Mouse (Mus musculus): Measurements from ENCODE around the gene Kif3c. TPM values are rescaled to one million over a fixed set of nuclear protein-coding genes. Genes with fewer than 3 reads are reported as not detected.

Gene Kif3c
- polyA plus RNA-seq, 1 experiment from 2014 or later = 77.9 TPM

DNA sequence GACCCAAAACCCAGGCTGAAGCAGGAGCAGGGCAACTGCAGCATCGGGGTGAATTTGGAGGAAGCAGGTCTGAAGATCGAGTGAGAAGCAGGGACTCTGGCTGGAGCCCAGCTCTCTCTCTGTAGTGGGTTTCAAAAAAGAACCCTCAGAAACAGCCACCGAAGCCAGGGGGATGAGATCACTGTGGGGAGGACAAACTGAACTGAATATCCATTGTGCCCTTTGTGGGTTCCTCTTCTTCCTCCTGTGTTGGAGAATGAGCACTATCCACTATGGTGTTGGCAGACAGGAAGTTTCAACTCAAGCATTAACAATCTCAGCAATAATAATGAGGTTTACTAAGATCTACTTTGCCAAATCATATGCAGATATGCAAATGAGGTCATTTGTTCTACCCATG is 7.1 kb downstream of the Kif3c start:
- Histone ChIP-seq H3K4me2 (replicated peaks) (peak overlapping the region; percentile 75), H3K4me1 (replicated peaks) (peaks cover 76% of the 10 kb centered on the region), H3K27me3 (no peaks in the 10 kb centered on the region), H3K36me3 (peaks cover 37% of the 10 kb centered on the region), H3K9ac (replicated peaks) (peak overlapping the region; percentile 64), H3K4me3 (replicated peaks) (peak overlapping the region; percentile 76), H3K27ac (peak overlapping the region; percentile 75; the same call in 1 of the 2 replicates), H3K9me3 (peaks cover 2% of the 10 kb centered on the region; the same call in 1 of the 2 replicates)
- 37% methylated on average over 3 of the region's 3 CpGs for WGBS
- peak; percentile 21; the same call in 1 of the 2 replicates for ATAC-seq

DNA sequence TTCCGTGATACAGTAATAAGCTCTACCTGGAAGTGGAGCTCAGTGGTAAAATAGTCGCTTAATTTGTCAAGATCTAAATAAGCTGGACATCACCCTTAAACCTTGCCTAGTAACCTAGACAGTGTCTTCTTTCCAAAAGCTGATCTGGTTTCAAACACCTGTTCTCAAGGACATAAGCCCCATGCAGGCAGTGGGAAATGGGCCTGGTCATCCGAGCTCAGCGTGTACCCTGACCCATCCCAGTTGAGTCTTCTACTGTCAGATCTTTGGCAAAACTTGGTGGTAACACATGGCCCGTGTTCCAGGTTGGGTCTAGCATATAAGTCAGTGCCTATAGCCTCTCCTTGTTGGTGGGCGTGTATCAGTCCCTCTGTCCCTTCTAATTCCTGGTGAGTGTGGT is 8.6 kb downstream of the Kif3c start:
- WGBS = 95% methylated on average over 6 of the region's 6 CpGs
- no peak overlapping the region for H3K27ac ChIP-seq
- H3K4me2 ChIP-seq (replicated peaks) = no peak overlapping the region
- no peak for ATAC-seq
- H3K4me1 ChIP-seq (replicated peaks) = peaks cover 66% of the 10 kb centered on the region
- peaks cover 36% of the 10 kb centered on the region for H3K36me3 ChIP-seq
- no peaks in the 10 kb centered on the region for H3K9me3 ChIP-seq
- H3K27me3 ChIP-seq = no peaks in the 10 kb centered on the region
- no peak overlapping the region for H3K9ac ChIP-seq (replicated peaks)
- H3K4me3 ChIP-seq (replicated peaks) = no peak overlapping the region

DNA sequence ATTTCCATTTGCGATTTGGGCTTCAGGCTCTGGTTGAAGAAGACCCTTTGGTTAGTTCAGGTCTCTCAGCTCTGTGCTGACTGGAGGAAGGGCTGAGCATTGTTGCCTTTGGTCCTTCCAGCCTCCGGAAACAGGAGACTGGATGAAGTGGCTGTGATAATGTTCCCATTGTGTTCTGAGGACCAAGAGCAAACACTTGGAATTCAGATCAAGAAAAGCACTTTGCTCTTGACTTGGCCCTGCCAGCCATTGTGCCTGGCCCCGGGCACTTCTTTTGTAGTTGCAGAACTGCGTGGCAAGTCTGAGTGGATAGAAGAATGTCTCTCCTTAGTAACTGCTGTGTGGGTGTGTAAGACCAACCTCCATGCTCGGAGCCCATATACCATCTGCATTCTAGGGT is 9.6 kb downstream of the Kif3c start:
- ATAC-seq = no peak
- Histone ChIP-seq H3K4me2 (replicated peaks) (no peak overlapping the region), H3K4me3 (replicated peaks) (no peak overlapping the region), H3K36me3 (peaks cover 45% of the 10 kb centered on the region), H3K4me1 (replicated peaks) (peaks cover 59% of the 10 kb centered on the region), H3K27me3 (no peaks in the 10 kb centered on the region), H3K9me3 (no peaks in the 10 kb centered on the region), H3K27ac (no peak overlapping the region), H3K9ac (replicated peaks) (no peak overlapping the region)
- WGBS = 74% methylated on average over 5 of the region's 5 CpGs

DNA sequence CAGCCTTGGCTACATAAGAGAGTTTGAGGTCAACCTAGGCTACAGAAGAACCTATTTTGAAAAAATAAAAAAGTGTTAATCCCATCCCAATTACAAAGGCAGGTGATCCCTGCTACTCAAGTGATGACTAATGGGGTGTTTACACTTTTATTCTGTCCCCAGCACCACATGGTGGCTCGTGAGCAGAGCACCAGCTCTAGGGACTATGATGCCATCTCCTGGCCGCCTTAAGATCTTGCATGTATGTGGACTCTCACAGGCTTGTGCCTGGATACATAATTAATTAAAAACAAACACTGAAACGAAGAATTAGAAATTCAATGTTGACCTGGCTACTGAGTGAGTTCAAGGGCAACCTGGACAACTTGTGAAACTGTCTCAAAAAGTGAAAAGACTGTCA is 12.3 kb downstream of the Kif3c start:
- Histone ChIP-seq H3K4me2 (replicated peaks) (no peak overlapping the region), H3K9me3 (no peaks in the 10 kb centered on the region), H3K4me1 (replicated peaks) (peaks cover 36% of the 10 kb centered on the region), H3K9ac (replicated peaks) (no peak overlapping the region), H3K36me3 (peaks cover 65% of the 10 kb centered on the region), H3K27ac (no peak overlapping the region), H3K4me3 (replicated peaks) (no peak overlapping the region), H3K27me3 (no peaks in the 10 kb centered on the region)
- 23% methylated on average over 3 of the region's 3 CpGs for WGBS
- ATAC-seq = no peak

DNA sequence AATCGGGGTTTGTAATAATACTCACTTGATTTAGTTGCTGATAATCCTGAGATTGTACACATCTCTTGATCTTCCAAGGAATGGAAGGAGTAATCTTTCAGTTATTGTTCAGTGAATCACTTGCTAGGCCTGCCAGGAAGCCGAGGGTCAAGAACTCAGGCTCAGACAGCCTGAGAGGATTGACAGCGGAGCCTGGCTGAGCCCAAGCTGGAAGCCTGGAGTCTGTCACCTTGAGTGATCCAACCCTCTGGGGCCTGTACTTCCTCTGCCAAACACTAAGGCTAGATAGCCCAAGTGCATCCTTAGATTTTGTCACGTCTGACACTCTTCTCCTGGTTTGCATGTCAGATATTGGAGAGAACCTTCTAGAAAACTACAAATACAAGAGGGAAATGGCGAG is 12.8 kb downstream of the Kif3c start:
- Histone ChIP-seq H3K4me1 (replicated peaks) (peaks cover 30% of the 10 kb centered on the region; the same call in 1 of the 2 replicates), H3K27me3 (no peaks in the 10 kb centered on the region), H3K9me3 (no peaks in the 10 kb centered on the region), H3K4me3 (replicated peaks) (no peak overlapping the region), H3K27ac (no peak overlapping the region), H3K9ac (replicated peaks) (no peak overlapping the region), H3K4me2 (replicated peaks) (no peak overlapping the region), H3K36me3 (peaks cover 70% of the 10 kb centered on the region)
- 83% methylated on average over 5 of the region's 5 CpGs for WGBS
- ATAC-seq = no peak

DNA sequence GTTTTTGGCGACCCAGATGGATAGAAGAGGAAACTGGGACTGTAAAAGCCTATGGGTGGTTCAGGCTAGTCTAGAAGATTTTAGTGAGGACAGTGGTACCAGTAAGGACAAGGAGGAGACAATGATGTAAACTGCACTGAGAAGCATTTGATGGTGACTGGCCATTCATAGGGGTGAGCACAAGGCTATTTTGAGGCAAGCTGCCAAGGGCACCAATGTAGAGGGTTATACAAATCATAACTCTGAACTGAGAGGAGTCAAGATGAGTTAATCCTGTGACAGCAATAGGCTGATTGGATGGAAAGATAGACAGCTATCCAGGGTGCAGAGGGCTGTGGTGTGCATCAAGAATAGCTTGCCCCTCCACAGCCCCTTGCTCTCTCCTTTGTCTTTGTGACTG is 19.9 kb downstream of the Kif3c start:
- H3K9me3 ChIP-seq = no peaks in the 10 kb centered on the region
- H3K4me3 ChIP-seq (replicated peaks) = no peak overlapping the region
- H3K4me2 ChIP-seq (replicated peaks) = no peak overlapping the region
- H3K9ac ChIP-seq (replicated peaks) = no peak overlapping the region
- peaks cover 17% of the 10 kb centered on the region for H3K4me1 ChIP-seq (replicated peaks)
- no peaks in the 10 kb centered on the region for H3K27me3 ChIP-seq
- peaks cover 85% of the 10 kb centered on the region for H3K36me3 ChIP-seq
- ATAC-seq = no peak
- no peak overlapping the region for H3K27ac ChIP-seq
- WGBS = 75% methylated on average over 1 of the region's 1 CpGs

DNA sequence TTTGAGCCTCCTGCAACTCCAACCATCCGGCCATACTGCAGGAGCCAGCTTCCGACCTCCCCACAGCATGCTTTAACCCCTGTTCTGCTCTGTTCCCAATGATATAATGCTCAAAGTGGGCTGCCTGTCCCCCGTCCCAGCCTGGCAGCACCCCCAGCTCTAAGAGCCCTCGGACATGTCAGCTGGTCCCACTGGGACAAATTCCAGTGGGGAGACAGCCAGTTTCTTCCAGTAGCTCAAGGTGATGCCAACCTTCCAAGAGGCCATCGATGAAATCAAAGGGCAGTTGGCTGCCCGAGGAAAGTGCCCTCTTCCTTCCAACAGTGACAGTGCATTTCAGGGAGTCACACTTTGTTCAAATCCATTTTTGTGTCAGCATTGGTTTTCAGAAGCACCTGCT is 20.3 kb downstream of the Kif3c start:
- Histone ChIP-seq H3K36me3 (peaks cover 87% of the 10 kb centered on the region), H3K4me1 (replicated peaks) (peaks cover 17% of the 10 kb centered on the region), H3K4me3 (replicated peaks) (no peak overlapping the region), H3K27me3 (no peaks in the 10 kb centered on the region), H3K9ac (replicated peaks) (no peak overlapping the region), H3K27ac (no peak overlapping the region), H3K9me3 (no peaks in the 10 kb centered on the region), H3K4me2 (replicated peaks) (no peak overlapping the region)
- 83% methylated on average over 6 of the region's 6 CpGs for WGBS
- no peak for ATAC-seq

DNA sequence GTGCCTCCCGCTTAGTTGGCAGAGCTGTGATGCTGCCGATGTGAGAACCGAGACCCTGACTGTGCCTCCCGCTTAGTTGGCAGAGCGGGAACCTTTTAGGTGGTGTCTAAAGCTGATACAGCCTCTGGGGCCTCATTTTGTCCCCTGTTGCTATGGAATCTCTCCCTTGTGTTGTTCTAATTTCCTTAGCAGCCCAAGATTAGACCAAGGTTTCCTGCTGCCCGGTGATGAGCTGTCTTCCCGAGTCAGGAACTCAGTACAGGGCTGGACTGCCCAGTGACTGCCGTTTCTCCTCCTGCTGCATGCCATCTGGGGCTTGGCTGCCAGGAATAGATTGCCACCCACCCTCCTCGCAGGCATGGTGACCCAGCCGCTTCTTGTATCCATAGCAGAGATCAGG is 21.0 kb downstream of the Kif3c start:
- no peak overlapping the region for H3K4me2 ChIP-seq (replicated peaks)
- ATAC-seq = 0 out of 2 replicates have a peak, but pooled peaks have one; percentile 5
- H3K9ac ChIP-seq (replicated peaks) = no peak overlapping the region
- no peaks in the 10 kb centered on the region for H3K27me3 ChIP-seq
- H3K27ac ChIP-seq = peak overlapping the region; percentile 51; the same call in 1 of the 2 replicates
- WGBS = 61% methylated on average over 10 of the region's 10 CpGs
- peaks cover 17% of the 10 kb centered on the region for H3K4me1 ChIP-seq (replicated peaks)
- peaks cover 88% of the 10 kb centered on the region for H3K36me3 ChIP-seq
- no peak overlapping the region for H3K4me3 ChIP-seq (replicated peaks)
- H3K9me3 ChIP-seq = no peaks in the 10 kb centered on the region

DNA sequence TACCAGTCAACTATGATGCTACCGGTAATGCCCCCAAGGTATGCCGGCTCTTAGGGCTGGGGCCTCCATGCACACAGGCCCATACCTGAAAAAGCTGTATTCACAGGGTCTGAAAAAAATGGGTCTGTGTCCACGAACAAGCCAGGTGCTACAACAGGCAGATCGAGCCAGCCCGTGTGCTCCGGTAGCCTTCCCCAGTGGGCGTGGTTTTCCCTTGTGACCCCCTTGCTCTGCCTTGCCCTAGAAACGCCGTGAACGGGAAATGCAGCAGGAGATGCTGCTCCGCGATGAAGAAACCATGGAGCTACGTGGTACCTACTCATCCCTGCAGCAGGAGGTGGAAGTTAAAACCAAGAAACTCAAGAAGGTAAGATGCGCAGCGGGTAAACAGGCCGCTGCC is 23.0 kb downstream of the Kif3c start:
- no peak overlapping the region for H3K9ac ChIP-seq (replicated peaks)
- no peaks in the 10 kb centered on the region for H3K27me3 ChIP-seq
- no peaks in the 10 kb centered on the region for H3K9me3 ChIP-seq
- no peak overlapping the region for H3K27ac ChIP-seq
- no peak overlapping the region for H3K4me2 ChIP-seq (replicated peaks)
- H3K4me3 ChIP-seq (replicated peaks) = no peak overlapping the region
- peaks cover 17% of the 10 kb centered on the region for H3K4me1 ChIP-seq (replicated peaks)
- H3K36me3 ChIP-seq = peaks cover 84% of the 10 kb centered on the region
- WGBS = 94% methylated on average over 16 of the region's 16 CpGs
- ATAC-seq = no peak

DNA sequence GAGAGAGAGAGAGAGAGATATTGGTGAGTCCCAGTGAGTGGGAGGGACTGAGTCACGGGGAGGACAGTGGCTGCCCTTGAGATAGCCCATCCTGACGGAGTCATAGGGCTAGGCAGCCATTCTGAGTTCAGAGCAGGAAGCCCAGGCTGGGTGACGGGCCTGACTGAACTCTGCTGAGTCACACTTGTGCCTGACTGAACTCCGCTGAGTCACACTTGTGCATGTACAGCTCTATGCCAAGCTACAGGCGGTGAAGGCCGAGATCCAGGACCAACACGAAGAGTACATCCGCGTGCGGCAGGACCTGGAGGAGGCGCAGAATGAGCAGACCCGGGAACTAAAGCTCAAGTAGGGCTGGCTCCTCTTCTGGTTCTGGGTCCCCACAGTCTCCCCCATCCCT is 24.5 kb downstream of the Kif3c start:
- ATAC-seq = no peak
- Histone ChIP-seq H3K27ac (no peak overlapping the region), H3K4me1 (replicated peaks) (peaks cover 13% of the 10 kb centered on the region), H3K9me3 (no peaks in the 10 kb centered on the region), H3K9ac (replicated peaks) (no peak overlapping the region), H3K27me3 (no peaks in the 10 kb centered on the region), H3K4me2 (replicated peaks) (no peak overlapping the region), H3K36me3 (peaks cover 87% of the 10 kb centered on the region), H3K4me3 (replicated peaks) (no peak overlapping the region)
- WGBS = 92% methylated on average over 12 of the region's 12 CpGs

DNA sequence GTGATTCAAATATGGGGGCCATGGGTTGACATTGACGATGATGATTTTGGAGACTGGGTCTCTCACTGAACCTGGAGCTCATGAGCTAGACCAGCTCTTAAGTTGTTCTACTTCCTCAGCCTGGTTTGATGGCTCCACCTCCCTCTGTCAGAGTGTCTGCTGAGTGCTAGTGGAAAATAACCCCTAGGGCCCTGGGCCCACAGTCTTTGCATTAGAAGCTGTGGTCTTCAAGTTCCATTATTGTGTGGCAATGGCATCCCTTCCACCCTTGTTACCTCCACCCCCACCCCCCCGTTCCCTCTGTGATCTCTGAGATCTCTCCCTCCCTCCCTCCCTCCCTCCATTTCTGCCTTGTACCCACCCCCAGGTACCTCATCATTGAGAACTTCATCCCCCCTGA is 25.1 kb downstream of the Kif3c start:
- Histone ChIP-seq H3K36me3 (peaks cover 87% of the 10 kb centered on the region), H3K4me3 (replicated peaks) (no peak overlapping the region), H3K4me1 (replicated peaks) (peaks cover 12% of the 10 kb centered on the region), H3K27me3 (no peaks in the 10 kb centered on the region), H3K9me3 (no peaks in the 10 kb centered on the region), H3K4me2 (replicated peaks) (no peak overlapping the region), H3K9ac (replicated peaks) (no peak overlapping the region), H3K27ac (no peak overlapping the region)
- WGBS = 97% methylated on average over 2 of the region's 2 CpGs
- ATAC-seq = no peak; the same call in 1 of the 2 replicates

DNA sequence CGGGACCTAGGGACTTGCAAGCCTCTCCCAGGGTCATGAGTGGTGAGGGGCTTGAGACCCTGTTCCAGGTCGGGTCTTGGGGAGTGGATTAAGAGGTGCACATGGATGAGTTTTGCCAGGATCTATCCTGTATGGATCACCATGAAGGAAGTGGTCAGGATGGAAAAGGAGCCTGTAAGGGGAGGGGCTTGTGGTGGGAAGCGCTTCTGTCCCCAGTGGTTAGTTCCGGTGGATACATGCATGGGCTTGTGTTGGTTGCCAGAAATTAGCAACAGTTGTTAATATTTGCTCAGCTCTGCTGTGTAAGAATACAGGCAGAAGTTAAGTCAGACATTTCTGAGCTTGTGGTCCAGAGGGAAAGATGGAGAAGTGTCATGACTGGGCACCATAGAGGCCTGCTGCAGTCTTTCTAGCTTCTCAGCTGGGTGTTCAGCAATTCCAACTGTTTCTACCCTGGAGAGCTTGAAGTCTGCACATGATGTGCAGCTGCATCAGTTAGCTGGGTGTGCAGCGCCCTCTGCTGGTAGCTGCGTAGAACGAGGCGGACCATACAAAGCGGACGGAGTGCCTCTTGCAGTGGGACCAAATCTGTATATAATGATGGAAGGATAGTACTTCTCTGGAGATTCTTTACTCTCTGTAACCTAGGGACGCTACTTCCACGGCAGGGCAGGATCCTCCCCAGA is 25.8 kb downstream of the Kif3c start:
- Histone ChIP-seq H3K4me3 (replicated peaks) (no peak overlapping the region), H3K36me3 (peaks cover 84% of the 10 kb centered on the region), H3K4me2 (replicated peaks) (no peak overlapping the region), H3K9ac (replicated peaks) (no peak overlapping the region), H3K9me3 (no peaks in the 10 kb centered on the region), H3K27me3 (no peaks in the 10 kb centered on the region), H3K4me1 (replicated peaks) (peaks cover 6% of the 10 kb centered on the region), H3K27ac (no peak overlapping the region)
- WGBS = 32% methylated on average over 12 of the region's 12 CpGs
- peak; percentile 72 for ATAC-seq

DNA sequence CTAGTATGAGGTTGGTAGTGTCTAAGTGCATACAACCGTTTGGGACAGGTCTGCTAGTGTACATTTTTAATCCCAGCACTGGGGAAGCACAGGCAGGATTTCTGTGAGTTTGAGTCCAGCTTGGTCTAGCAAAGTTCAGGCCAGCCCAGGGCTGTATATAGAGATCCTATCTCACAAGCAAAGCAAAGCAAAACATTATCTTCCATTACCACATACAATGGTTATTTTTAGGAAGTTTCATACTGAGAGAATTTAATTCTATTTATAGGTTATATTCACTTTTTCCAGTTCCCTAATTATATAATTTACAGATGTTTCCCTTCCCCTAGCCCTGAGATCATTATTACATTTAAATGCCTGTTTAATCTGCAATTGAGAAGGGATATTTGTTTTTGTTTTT is 26.3 kb downstream of the Kif3c start:
- Histone ChIP-seq H3K27ac (no peak overlapping the region), H3K27me3 (no peaks in the 10 kb centered on the region), H3K4me2 (replicated peaks) (no peak overlapping the region), H3K9me3 (no peaks in the 10 kb centered on the region), H3K4me1 (replicated peaks) (peaks cover under 1% of the 10 kb centered on the region; the same call in 1 of the 2 replicates), H3K36me3 (peaks cover 79% of the 10 kb centered on the region), H3K9ac (replicated peaks) (no peak overlapping the region), H3K4me3 (replicated peaks) (no peak overlapping the region)
- ATAC-seq = no peak
- 72% methylated on average over 1 of the region's 1 CpGs for WGBS

Data from midbrain, embryonic 13.5 days (tissue).